9 mouse cellular contexts compared by ENCODE assay signal in genomic region chr8:99414483-99414921, GRCm38 (mm10). TPM values are rescaled to one million over a fixed set of nuclear protein-coding genes. Genes with fewer than 3 reads are reported as not detected.
DNase-seq lines count a peak whose midpoint lies in the region; ATAC-seq and TF ChIP-seq lines count a peak whose summit lies in the region.
"Had no signal": no experiment of that assay in that cellular context is flagged by ENCODE, and none has a peak within 500 bp of the region (broad histone marks: within the 10 kb centered on the region; RNA-seq: fewer than 3 reads in every experiment).

No protein-coding gene starts in this region.

- no peak for TF ChIP-seq POLR2A in cortical plate, adult 2 months (IDR thresholded peaks at IDR 0.05; ENCODE audit: extremely low read depth, insufficient read depth, low read length)

- H3K27ac ChIP-seq in kidney, embryonic 14.5 days (ENCODE audit: low read depth, low read length) = no peak overlapping the region
- H3K27ac ChIP-seq in cortical plate, adult 2 months (ENCODE audit: insufficient read depth, low read length) = 0 out of 2 replicates have a peak overlapping the region, but pooled peaks have one; percentile 1
- peak overlapping the region; percentile 83 for H3K27ac ChIP-seq in midbrain, embryonic 16.5 days (ENCODE audit: low read length)

- peaks cover 44% of the 10 kb centered on the region for H3K27me3 ChIP-seq in kidney, embryonic 14.5 days (ENCODE audit: control insufficient read depth, insufficient read depth, low read length)
- no peaks in the 10 kb centered on the region for H3K27me3 ChIP-seq in midbrain, embryonic 16.5 days (ENCODE audit: control insufficient read depth, insufficient read depth, low read depth, low read length)

- no peak for DNase-seq in kidney, adult 11 months
- DNase-seq in forelimb bud, embryonic 11.5 days (ENCODE audit: low read depth, low spot score) = peak; percentile 2
- DNase-seq in adrenal gland, postnatal 4 days (ENCODE audit: low spot score in 2 of 2) = no peak
- DNase-seq in thymus, adult 18-20 months = no peak

- H3K9ac ChIP-seq in kidney, embryonic 14.5 days (ENCODE audit: low read depth, low read length) = no peak overlapping the region
- peak overlapping the region; percentile 81 for H3K9ac ChIP-seq in midbrain, embryonic 16.5 days (ENCODE audit: low read depth, low read length)

- TF ChIP-seq CTCF in cortical plate, adult 2 months (IDR thresholded peaks at IDR 0.05; ENCODE audit: extremely low read depth, insufficient read depth, low read length) = no peak

- H3K4me3 ChIP-seq in kidney, embryonic 14.5 days (ENCODE audit: low read length) = peak overlapping the region; percentile 48; the same call in 1 of the 2 replicates
- H3K4me3 ChIP-seq in cortical plate, adult 2 months (ENCODE audit: insufficient read depth, low read length) = peak overlapping the region; percentile 80
- H3K4me3 ChIP-seq in midbrain, embryonic 16.5 days (ENCODE audit: low read depth, low read length) = peak overlapping the region; percentile 66

- peak overlapping the region; percentile 68; the same call in 1 of the 2 replicates for H3K4me2 ChIP-seq in kidney, embryonic 14.5 days (replicated peaks; ENCODE audit: low read depth, low read length)
- H3K4me2 ChIP-seq in midbrain, embryonic 16.5 days (ENCODE audit: low read length) = peak overlapping the region; percentile 77

- WGBS in kidney, embryonic 14.5 days = 8% methylated on average over 9 of the region's 9 CpGs
- WGBS in midbrain, embryonic 16.5 days = 1% methylated on average over 9 of the region's 9 CpGs

- no peak for ATAC-seq in kidney, embryonic 14.5 days (ENCODE audit: low FRiP score, low TSS enrichment)
- peak; percentile 26; the same call in 1 of the 2 replicates for ATAC-seq in midbrain, embryonic 16.5 days
- ATAC-seq in activated CD4-positive, CD25-positive, alpha-beta regulatory T cell, adult 4 months = no peak

- no peaks in the 10 kb centered on the region for H3K9me3 ChIP-seq in kidney, embryonic 14.5 days (ENCODE audit: control insufficient read depth, low read length)
- H3K9me3 ChIP-seq in midbrain, embryonic 16.5 days (replicated peaks; ENCODE audit: control insufficient read depth, low read length, poor library complexity, severe bottlenecking) = no peaks in the 10 kb centered on the region

- no peaks in the 10 kb centered on the region for H3K4me1 ChIP-seq in kidney, embryonic 14.5 days (ENCODE audit: control insufficient read depth, insufficient read depth, low read length)
- H3K4me1 ChIP-seq in cortical plate, adult 2 months (ENCODE audit: control insufficient read depth, insufficient read depth, low read length) = no peaks in the 10 kb centered on the region
- H3K4me1 ChIP-seq in midbrain, embryonic 16.5 days (ENCODE audit: control insufficient read depth, insufficient read depth, low read length) = peaks cover 12% of the 10 kb centered on the region

- H3K36me3 ChIP-seq in kidney, embryonic 14.5 days (ENCODE audit: control insufficient read depth, insufficient read depth, low read length) = no peaks in the 10 kb centered on the region
- no peaks in the 10 kb centered on the region for H3K36me3 ChIP-seq in midbrain, embryonic 16.5 days (ENCODE audit: control insufficient read depth, insufficient read depth, low read length)
- H3K36me3 ChIP-seq: G1E had no signal

RNA-seq across cellular contexts. Expression of gene Cdh8, which starts 1.8 kb away (rescaled TPM):
- polyA plus RNA-seq in kidney, embryonic 14.5 days (2014; fragmentation: Nextera tagmentation; extraction: Ambion mirVana) = 0.42 and 1.0 TPM in 2 replicates
- 21.7 and 22.9 TPM in 2 replicates for polyA plus RNA-seq in cortical plate, adult 2 months (2012; rRNA removed)
- polyA plus RNA-seq in midbrain, embryonic 16.5 days (2015; fragmentation: Nextera tagmentation; extraction: Ambion mirVana) = 64.4 and 76.2 TPM in 2 replicates
- polyA plus RNA-seq in activated CD4-positive, CD25-positive, alpha-beta regulatory T cell, adult 4 months (2017; shearing (Covaris generic)) = not detected
- 1 to 10 TPM; 1.0 to 1.7 TPM for total RNA-seq in adrenal gland, postnatal 4 days (2021)
- total RNA-seq: G1E had no signal
- polyA plus RNA-seq: G1E had no signal

Comparison
In these comparisons a context has a peak if more than half of its experiments do, and no peak if none do; other contexts are left out.
1. RNA of gene Cdh8, which starts 1.8 kb away (polyA plus RNA-seq): 64.4 to 76.2 TPM in midbrain, embryonic 16.5 days and 21.7 to 22.9 TPM in cortical plate, adult 2 months; 0.42 to 1.0 TPM in kidney, embryonic 14.5 days and not detected in activated CD4-positive, CD25-positive, alpha-beta regulatory T cell, adult 4 months; every median in the first group is over 10 times any median in the second.
2. Peak in every context shown above with its lines, with median percentiles within 50 percentile points of each other: H3K4me3 ChIP-seq.